Mouse (Mus musculus): ENCODE measurements at regions not wholly inside any gene's neighbourhood (a gene's known extent, or its start where the extent isn't known, plus 50 kb on each side); places are given as distances from the start of the nearest gene placed in this dataset.

- DNase-seq (ENCODE audit: low read depth, low spot score) = no peak
These were observed 119.4 kb upstream of the Gdnf start for GRCm38 (mm10) chr15:7691251-7691650.

- DNase-seq (ENCODE audit: low read depth, low spot score) = no peak
These were observed 118.5 kb upstream of the Gdnf start for GRCm38 (mm10) chr15:7692096-7692495.

GRCm38 (mm10) chr15:7694037-7694436 lies 116.6 kb upstream of the Gdnf start:
- DNase-seq (ENCODE audit: low read depth, low spot score) = no peak

- no peak for DNase-seq (ENCODE audit: low read depth, low spot score)
These were observed 112.9 kb upstream of the Gdnf start for GRCm38 (mm10) chr15:7697724-7698123.

- DNase-seq (ENCODE audit: low read depth, low spot score) = no peak
These were observed 101.8 kb upstream of the Gdnf start for GRCm38 (mm10) chr15:7708836-7709235.

GRCm38 (mm10) chr15:7714641-7715040 lies 96.0 kb upstream of the Gdnf start:
- no peak for DNase-seq (ENCODE audit: low read depth, low spot score)

- no peak for DNase-seq (ENCODE audit: low read depth, low spot score)
These were observed 94.5 kb upstream of the Gdnf start for GRCm38 (mm10) chr15:7716188-7716587.

GRCm38 (mm10) chr15:7723202-7723721 lies 87.4 kb upstream of the Gdnf start:
- no peak for DNase-seq (ENCODE audit: low read depth, low spot score)

- no peak for DNase-seq (ENCODE audit: low read depth, low spot score)
These were observed 86.9 kb upstream of the Gdnf start for GRCm38 (mm10) chr15:7723770-7724169.

GRCm38 (mm10) chr15:7725505-7725904 lies 85.1 kb upstream of the Gdnf start:
- no peak for DNase-seq (ENCODE audit: low read depth, low spot score)

GRCm38 (mm10) chr15:7747586-7747985 lies 63.1 kb upstream of the Gdnf start:
- no peak for DNase-seq (ENCODE audit: low read depth, low spot score)

- DNase-seq (ENCODE audit: low read depth, low spot score) = no peak
These were observed 60.2 kb upstream of the Gdnf start for GRCm38 (mm10) chr15:7750441-7750840.
